Mouse (Mus musculus): ENCODE results near the gene Il10. TPM values are rescaled to one million over a fixed set of nuclear protein-coding genes. Genes with fewer than 3 reads are reported as not detected.

The Il10 gene
- polyA plus RNA-seq, 1 experiment from 2014 or later = not detected

GRCm38 (mm10) chr1:131050011-131050410, 30.4 kb downstream of the Il10 start:
- 87% methylated on average over 5 of the region's 5 CpGs for WGBS
- ATAC-seq (replicated peaks; ENCODE audit: insufficient number of reproducible peaks, insufficient read depth, low FRiP score, low read depth) = no peak
- no peak overlapping the region for H3K9ac ChIP-seq
- H3K27ac ChIP-seq = no peak overlapping the region
- H3K4me1 ChIP-seq (replicated peaks) = peaks cover 14% of the 10 kb centered on the region
- H3K9me3 ChIP-seq (replicated peaks) = no peaks in the 10 kb centered on the region
- H3K27me3 ChIP-seq = no peaks in the 10 kb centered on the region
- H3K4me3 ChIP-seq = no peak overlapping the region
- H3K4me2 ChIP-seq = no peak overlapping the region
- peaks cover 23% of the 10 kb centered on the region for H3K36me3 ChIP-seq

- H3K4me3 ChIP-seq = no peak overlapping the region
- no peak overlapping the region for H3K4me2 ChIP-seq
- no peak overlapping the region for H3K9ac ChIP-seq
- H3K9me3 ChIP-seq (replicated peaks) = no peaks in the 10 kb centered on the region
- H3K4me1 ChIP-seq (replicated peaks) = peaks cover 14% of the 10 kb centered on the region
- no peak overlapping the region for H3K27ac ChIP-seq
- H3K27me3 ChIP-seq = no peaks in the 10 kb centered on the region
- H3K36me3 ChIP-seq = peaks cover 29% of the 10 kb centered on the region
- ATAC-seq (replicated peaks; ENCODE audit: insufficient number of reproducible peaks, insufficient read depth, low FRiP score, low read depth) = no peak
- 84% methylated on average over 5 of the region's 5 CpGs for WGBS
These were observed 31.0 kb downstream of the Il10 start for GRCm38 (mm10) chr1:131050617-131051016.

DNA sequence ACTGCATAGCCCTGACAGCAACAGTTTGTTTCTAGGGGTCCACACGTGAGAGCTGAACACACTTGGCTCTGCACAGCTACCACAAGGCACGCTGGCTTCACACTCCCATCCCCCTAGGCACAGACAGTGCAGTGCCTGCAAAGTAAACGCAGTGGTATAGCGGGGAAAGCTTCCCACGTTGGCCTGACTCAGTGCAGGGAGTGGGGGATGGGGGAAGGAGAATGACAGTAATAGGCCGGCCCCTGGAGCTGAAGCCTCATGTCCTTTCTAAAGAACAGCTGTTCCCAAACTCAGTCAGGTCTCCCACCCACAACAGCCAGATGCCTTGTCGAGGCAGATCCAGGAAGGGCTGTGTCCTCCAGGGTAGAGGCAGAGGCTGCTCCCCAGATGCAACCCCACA, 31.4 kb downstream of the Il10 start:
- Histone ChIP-seq H3K27ac (no peak overlapping the region), H3K4me1 (replicated peaks) (peaks cover 10% of the 10 kb centered on the region), H3K9me3 (replicated peaks) (no peaks in the 10 kb centered on the region), H3K4me3 (no peak overlapping the region), H3K36me3 (peaks cover 34% of the 10 kb centered on the region), H3K9ac (no peak overlapping the region), H3K4me2 (no peak overlapping the region), H3K27me3 (no peaks in the 10 kb centered on the region)
- no peak for ATAC-seq (replicated peaks; ENCODE audit: insufficient number of reproducible peaks, insufficient read depth, low FRiP score, low read depth)
- WGBS = 45% methylated on average over 7 of the region's 7 CpGs

- peaks cover 10% of the 10 kb centered on the region for H3K4me1 ChIP-seq (replicated peaks)
- H3K36me3 ChIP-seq = peaks cover 55% of the 10 kb centered on the region
- H3K27ac ChIP-seq = 0 out of 2 replicates have a peak overlapping the region, but pooled peaks have one; percentile 13
- no peak overlapping the region for H3K9ac ChIP-seq
- no peak overlapping the region for H3K4me2 ChIP-seq
- WGBS = 9% methylated on average over 8 of the region's 8 CpGs
- peak; percentile 51; the same call in 1 of the 2 replicates for ATAC-seq (replicated peaks; ENCODE audit: insufficient number of reproducible peaks, insufficient read depth, low FRiP score, low read depth)
- no peaks in the 10 kb centered on the region for H3K9me3 ChIP-seq (replicated peaks)
- H3K27me3 ChIP-seq = no peaks in the 10 kb centered on the region
- no peak overlapping the region for H3K4me3 ChIP-seq
These were observed 33.6 kb downstream of the Il10 start for GRCm38 (mm10) chr1:131053239-131053638.

GRCm38 (mm10) chr1:131053656-131054055, 34.0 kb downstream of the Il10 start:
- Histone ChIP-seq H3K9me3 (replicated peaks) (no peaks in the 10 kb centered on the region), H3K9ac (no peak overlapping the region), H3K4me1 (replicated peaks) (peaks cover 14% of the 10 kb centered on the region), H3K27ac (no peak overlapping the region), H3K36me3 (peaks cover 55% of the 10 kb centered on the region), H3K4me3 (no peak overlapping the region), H3K4me2 (no peak overlapping the region), H3K27me3 (no peaks in the 10 kb centered on the region)
- 67% methylated on average over 4 of the region's 4 CpGs for WGBS
- ATAC-seq (replicated peaks; ENCODE audit: insufficient number of reproducible peaks, insufficient read depth, low FRiP score, low read depth) = no peak

DNA sequence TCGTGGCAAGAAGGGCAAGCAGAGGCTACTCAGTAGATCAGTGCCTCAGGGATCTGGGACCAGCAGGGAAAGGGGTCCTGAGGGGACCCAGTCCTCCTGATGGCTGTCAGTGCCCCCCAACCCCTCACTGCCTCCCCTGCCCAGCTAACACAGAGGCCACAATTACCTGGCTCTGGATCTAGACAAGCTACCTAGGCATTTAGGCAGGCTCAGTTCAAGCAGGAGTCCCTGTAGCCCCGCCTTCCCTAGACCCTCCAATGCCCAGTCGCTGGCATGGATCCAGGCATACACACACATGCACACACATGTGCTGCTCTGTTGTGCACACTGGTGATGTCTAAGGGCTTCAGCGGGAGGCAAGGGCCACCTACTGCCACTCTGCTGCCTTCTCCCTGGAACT, 34.6 kb downstream of the Il10 start:
- H3K9me3 ChIP-seq (replicated peaks) = no peaks in the 10 kb centered on the region
- peaks cover 55% of the 10 kb centered on the region for H3K36me3 ChIP-seq
- H3K4me3 ChIP-seq = no peak overlapping the region
- H3K27me3 ChIP-seq = no peaks in the 10 kb centered on the region
- H3K4me2 ChIP-seq = no peak overlapping the region
- WGBS = 85% methylated on average over 4 of the region's 4 CpGs
- H3K27ac ChIP-seq = no peak overlapping the region
- no peak for ATAC-seq (replicated peaks; ENCODE audit: insufficient number of reproducible peaks, insufficient read depth, low FRiP score, low read depth)
- H3K4me1 ChIP-seq (replicated peaks) = peaks cover 20% of the 10 kb centered on the region
- no peak overlapping the region for H3K9ac ChIP-seq

GRCm38 (mm10) chr1:131058431-131058830, 38.8 kb downstream of the Il10 start:
- Histone ChIP-seq H3K4me3 (no peak overlapping the region), H3K27me3 (no peaks in the 10 kb centered on the region), H3K36me3 (peaks cover 45% of the 10 kb centered on the region), H3K4me1 (replicated peaks) (peaks cover 55% of the 10 kb centered on the region), H3K4me2 (no peak overlapping the region), H3K9me3 (replicated peaks) (no peaks in the 10 kb centered on the region), H3K27ac (no peak overlapping the region), H3K9ac (no peak overlapping the region)
- WGBS = 40% methylated on average over 7 of the region's 7 CpGs
- ATAC-seq (replicated peaks; ENCODE audit: insufficient number of reproducible peaks, insufficient read depth, low FRiP score, low read depth) = no peak

GRCm38 (mm10) chr1:131059411-131059810, 39.8 kb downstream of the Il10 start:
- Histone ChIP-seq H3K36me3 (peaks cover 38% of the 10 kb centered on the region), H3K4me2 (no peak overlapping the region), H3K4me3 (no peak overlapping the region), H3K27me3 (no peaks in the 10 kb centered on the region), H3K9ac (peak overlapping the region; percentile 10; the same call in 1 of the 2 replicates), H3K4me1 (replicated peaks) (peaks cover 65% of the 10 kb centered on the region), H3K27ac (0 out of 2 replicates have a peak overlapping the region, but pooled peaks have one; percentile 2), H3K9me3 (replicated peaks) (no peaks in the 10 kb centered on the region)
- no peak for ATAC-seq (replicated peaks; ENCODE audit: insufficient number of reproducible peaks, insufficient read depth, low FRiP score, low read depth)
- WGBS = 33% methylated on average over 1 of the region's 1 CpGs

- peaks cover 70% of the 10 kb centered on the region for H3K4me1 ChIP-seq (replicated peaks)
- ATAC-seq (replicated peaks; ENCODE audit: insufficient number of reproducible peaks, insufficient read depth, low FRiP score, low read depth) = no peak
- no peak overlapping the region for H3K4me3 ChIP-seq
- peaks cover 34% of the 10 kb centered on the region for H3K36me3 ChIP-seq
- H3K27me3 ChIP-seq = no peaks in the 10 kb centered on the region
- 53% methylated on average over 5 of the region's 5 CpGs for WGBS
- H3K9ac ChIP-seq = 0 out of 2 replicates have a peak overlapping the region, but pooled peaks have one; percentile 0
- peak overlapping the region; percentile 5; the same call in 1 of the 2 replicates for H3K27ac ChIP-seq
- H3K9me3 ChIP-seq (replicated peaks) = no peaks in the 10 kb centered on the region
- no peak overlapping the region for H3K4me2 ChIP-seq
These were observed 40.2 kb downstream of the Il10 start for GRCm38 (mm10) chr1:131059841-131060240.

DNA sequence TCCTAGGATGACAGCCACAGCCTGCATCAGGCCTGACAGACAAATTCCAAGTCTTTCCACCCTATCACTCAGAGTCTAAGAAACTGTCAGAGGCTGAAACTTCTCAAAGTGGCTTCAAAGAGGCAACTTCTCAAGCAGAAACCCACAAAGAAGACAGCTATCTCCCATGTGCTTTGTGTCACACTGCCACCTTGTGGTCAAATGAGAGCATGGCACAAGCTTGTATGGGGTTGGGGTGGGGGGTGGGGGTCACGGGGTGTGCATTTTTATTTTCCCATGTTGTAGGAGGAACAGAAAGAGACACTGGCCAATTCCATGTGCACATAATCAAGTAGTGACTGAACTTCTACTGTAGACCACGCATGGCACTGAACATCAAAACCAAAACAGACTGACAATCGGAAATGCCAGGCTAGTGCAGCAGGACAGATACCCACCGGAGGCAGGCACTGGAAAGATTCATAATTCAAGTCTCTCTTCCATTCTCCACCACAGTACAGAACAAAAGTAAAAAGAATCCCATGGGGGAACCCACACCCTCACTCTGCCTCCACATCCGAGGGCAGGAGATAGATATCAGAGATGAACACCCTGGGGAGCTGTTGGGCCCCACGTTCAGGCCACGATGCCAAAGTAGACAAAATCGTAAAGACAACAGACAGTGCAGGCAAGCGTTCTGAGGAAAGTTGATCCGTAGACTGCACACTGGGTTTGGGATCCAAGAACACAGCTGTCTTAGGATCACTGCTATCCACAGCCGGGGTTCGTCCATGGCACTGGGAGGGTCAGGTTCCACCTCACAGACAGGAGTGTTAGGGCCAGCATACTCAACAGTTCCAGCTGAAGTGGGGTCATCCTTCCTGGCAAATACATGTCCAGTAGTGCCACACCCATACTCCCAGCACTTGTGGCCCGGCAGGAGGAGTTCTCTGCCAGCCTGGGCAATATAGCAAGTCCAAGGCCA, 40.9 kb downstream of the Il10 start:
- whole genome bisulfite sequencing = 46% methylated on average over 13 of the region's 13 CpGs
- H3K4me1 ChIP-seq (replicated peaks) = peaks cover 73% of the 10 kb centered on the region
- ATAC-seq (replicated peaks; ENCODE audit: insufficient number of reproducible peaks, insufficient read depth, low FRiP score, low read depth) = no peak
- H3K4me2 ChIP-seq = no peak overlapping the region
- H3K27me3 ChIP-seq = no peaks in the 10 kb centered on the region
- H3K9me3 ChIP-seq (replicated peaks) = no peaks in the 10 kb centered on the region
- no peak overlapping the region for H3K4me3 ChIP-seq
- H3K36me3 ChIP-seq = peaks cover 26% of the 10 kb centered on the region
- 0 out of 2 replicates have a peak overlapping the region, but pooled peaks have one; percentile 6 for H3K9ac ChIP-seq
- peak overlapping the region; percentile 87 for H3K27ac ChIP-seq

- Histone ChIP-seq H3K4me3 (no peak overlapping the region), H3K4me2 (0 out of 2 replicates have a peak overlapping the region, but pooled peaks have one; percentile 5)
These were observed 42.2 kb downstream of the Il10 start for GRCm38 (mm10) chr1:131061740-131062254.

More at GRCm38 (mm10) chr1:131061740-131062254, 42.2 kb downstream of the Il10 start:
- Histone ChIP-seq H3K27me3 (no peaks in the 10 kb centered on the region), H3K27ac (peak overlapping the region; percentile 87), H3K4me1 (replicated peaks) (peaks cover 75% of the 10 kb centered on the region), H3K36me3 (peaks cover 14% of the 10 kb centered on the region), H3K9me3 (replicated peaks) (no peaks in the 10 kb centered on the region), H3K9ac (no peak overlapping the region)
- ATAC-seq (replicated peaks; ENCODE audit: insufficient number of reproducible peaks, insufficient read depth, low FRiP score, low read depth) = no peak
- WGBS = 46% methylated on average over 7 of the region's 7 CpGs
